Mouse (Mus musculus): ENCODE results near the gene Foxp1.

GRCm38 (mm10) chr6:99427301-99427700, 95.2 kb downstream of the Foxp1 start:
- TF ChIP-seq CTCF (IDR thresholded peaks at IDR 0.05; ENCODE audit: low read depth, low read length) (no peak), GATA1 (IDR thresholded peaks at IDR 0.05; ENCODE audit: borderline replicate concordance, low read length) (no peak), POLR2AphosphoS5 (IDR thresholded peaks at IDR 0.05; ENCODE audit: insufficient replicate concordance, low read depth, low read length) (no peak)

All from G1E (cell line).